25 mouse cellular contexts compared by ENCODE assay signal in the genomic region with DNA sequence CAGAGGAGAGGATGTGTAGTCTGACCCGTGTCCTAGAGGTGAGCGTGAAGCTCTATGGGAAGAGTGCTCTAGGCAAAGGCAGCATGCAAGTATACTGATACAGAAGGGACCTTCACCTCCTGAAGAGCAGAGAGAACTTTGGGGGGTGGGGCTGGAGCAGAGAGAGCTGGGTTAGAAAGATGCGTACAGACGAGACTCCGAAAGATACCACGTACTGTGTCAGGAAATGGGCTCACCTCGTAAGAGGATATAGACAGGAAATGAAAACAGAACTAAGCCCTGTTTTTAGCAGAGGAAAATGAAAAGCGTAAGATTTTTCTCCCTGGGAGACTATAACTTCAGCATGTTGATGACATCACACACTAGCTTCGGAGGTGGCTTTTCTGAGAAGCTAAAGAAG. TPM values are rescaled to one million over a fixed set of nuclear protein-coding genes. Genes with fewer than 3 reads are reported as not detected.
DNase-seq lines count a peak whose midpoint lies in the region; ATAC-seq and TF ChIP-seq lines count a peak whose summit lies in the region.
"Had no signal": no experiment of that assay in that cellular context is flagged by ENCODE, and none has a peak within 500 bp of the region (broad histone marks: within the 10 kb centered on the region; RNA-seq: fewer than 3 reads in every experiment).

No protein-coding gene starts in this region.

- no peak for DNase-seq in liver, postnatal 0 days
- peak; percentile 38 for DNase-seq in induced T-regulatory cell, adult 2 months (ENCODE audit: low read depth)
- peak; percentile 33 for DNase-seq in splenic B cell, adult 2 months (ENCODE audit: low read depth, low spot score)
- DNase-seq in thymus, postnatal 4 days: peak; percentile 50
- no peak for DNase-seq in hindbrain, postnatal 0 days (ENCODE audit: low spot score)
- DNase-seq in left cerebral cortex, postnatal 36 days (ENCODE audit: low spot score in 2 of 2): no peak
- no peak for DNase-seq in adrenal gland, postnatal 4 days (ENCODE audit: low spot score in 2 of 2)
- DNase-seq: adrenal gland, postnatal 36 days; cerebellum, adult 11 months; cerebellum, adult 9-11 months; gastrocnemius, postnatal 25 days; heart, postnatal 36 days; kidney, postnatal 25 days; liver, embryonic 13.5 days; right cerebral cortex, postnatal 4 days had no signal

- TF ChIP-seq CTCF in liver, postnatal 0 days (IDR thresholded peaks at IDR 0.05; ENCODE audit: low read depth): no peak
- TF ChIP-seq CTCF in hindbrain, postnatal 0 days (IDR thresholded peaks at IDR 0.05; ENCODE audit: low read depth): no peak

- H3K4me3 ChIP-seq in liver, embryonic 12.5 days: no peak overlapping the region
- no peak overlapping the region for H3K4me3 ChIP-seq in liver, postnatal 0 days (ENCODE audit: low read depth, low read length)
- H3K4me3 ChIP-seq in hindbrain, postnatal 0 days (ENCODE audit: low read length): no peak overlapping the region
- H3K4me3 ChIP-seq: embryonic facial prominence, embryonic 10.5 days; forebrain, embryonic 10.5 days; heart, embryonic 15.5 days; hindbrain, embryonic 13.5 days; limb, embryonic 13.5 days; liver, embryonic 13.5 days; lung, embryonic 15.5 days had no signal

- H3K9me3 ChIP-seq in liver, embryonic 12.5 days (replicated peaks): no peaks in the 10 kb centered on the region
- no peaks in the 10 kb centered on the region for H3K9me3 ChIP-seq in liver, postnatal 0 days (ENCODE audit: low read length)
- H3K9me3 ChIP-seq in hindbrain, postnatal 0 days (ENCODE audit: low read length): no peaks in the 10 kb centered on the region
- H3K9me3 ChIP-seq: embryonic facial prominence, embryonic 10.5 days; forebrain, embryonic 10.5 days; heart, embryonic 15.5 days; hindbrain, embryonic 13.5 days; limb, embryonic 13.5 days; liver, embryonic 13.5 days; lung, embryonic 15.5 days had no signal

- H3K4me1 ChIP-seq in liver, embryonic 12.5 days: peaks cover 44% of the 10 kb centered on the region
- peaks cover 34% of the 10 kb centered on the region for H3K4me1 ChIP-seq in liver, postnatal 0 days (ENCODE audit: insufficient read depth)
- no peaks in the 10 kb centered on the region for H3K4me1 ChIP-seq in hindbrain, postnatal 0 days (ENCODE audit: insufficient read depth, low read length)

- H3K27ac ChIP-seq in liver, embryonic 12.5 days: no peak overlapping the region
- no peak overlapping the region for H3K27ac ChIP-seq in liver, postnatal 0 days (ENCODE audit: low read depth)
- no peak overlapping the region for H3K27ac ChIP-seq in hindbrain, postnatal 0 days
- H3K27ac ChIP-seq: embryonic facial prominence, embryonic 10.5 days; forebrain, embryonic 10.5 days; heart, embryonic 15.5 days; hindbrain, embryonic 13.5 days; limb, embryonic 13.5 days; liver, embryonic 13.5 days; lung, embryonic 15.5 days; macrophage had no signal

- H3K9ac ChIP-seq in liver, embryonic 12.5 days: no peak overlapping the region
- H3K9ac ChIP-seq in liver, postnatal 0 days (replicated peaks): no peak overlapping the region
- no peak overlapping the region for H3K9ac ChIP-seq in hindbrain, postnatal 0 days (replicated peaks; ENCODE audit: low read length)
- H3K9ac ChIP-seq: heart, embryonic 15.5 days; hindbrain, embryonic 13.5 days; limb, embryonic 13.5 days; liver, embryonic 13.5 days; lung, embryonic 15.5 days had no signal

- intact Hi-C loops in left cerebral cortex, postnatal 36 days (cut with DNase I): no loop called here

- no peaks in the 10 kb centered on the region for H3K36me3 ChIP-seq in liver, embryonic 12.5 days
- H3K36me3 ChIP-seq in liver, postnatal 0 days (replicated peaks; ENCODE audit: insufficient read depth, low read length): no peaks in the 10 kb centered on the region
- H3K36me3 ChIP-seq in splenic B cell, adult 2 months (ENCODE audit: control insufficient read depth, insufficient read depth, low read length, poor library complexity, severe bottlenecking): no peaks in the 10 kb centered on the region
- no peaks in the 10 kb centered on the region for H3K36me3 ChIP-seq in hindbrain, postnatal 0 days (ENCODE audit: insufficient read depth, low read length)
- H3K36me3 ChIP-seq: embryonic facial prominence, embryonic 10.5 days; forebrain, embryonic 10.5 days; heart, embryonic 15.5 days; hindbrain, embryonic 13.5 days; limb, embryonic 13.5 days; liver, embryonic 13.5 days; lung, embryonic 15.5 days had no signal

- no peak for TF ChIP-seq EP300 in liver, postnatal 0 days (IDR thresholded peaks at IDR 0.05; ENCODE audit: low read depth)

- no peak for ATAC-seq in liver, embryonic 12.5 days
- no peak for ATAC-seq in liver, postnatal 0 days
- no peak for ATAC-seq in hindbrain, postnatal 0 days
- ATAC-seq: intestine, embryonic 16.5 days had no signal

- H3K27me3 ChIP-seq in liver, embryonic 12.5 days (replicated peaks): no peaks in the 10 kb centered on the region
- H3K27me3 ChIP-seq in liver, postnatal 0 days (ENCODE audit: insufficient read depth, low read length): no peaks in the 10 kb centered on the region
- no peaks in the 10 kb centered on the region for H3K27me3 ChIP-seq in splenic B cell, adult 2 months (ENCODE audit: control insufficient read depth, insufficient read depth, low read length, poor library complexity, severe bottlenecking)
- no peaks in the 10 kb centered on the region; the same call in 1 of the 2 replicates for H3K27me3 ChIP-seq in hindbrain, postnatal 0 days (ENCODE audit: insufficient read depth, low read length)
- H3K27me3 ChIP-seq: heart, embryonic 15.5 days; hindbrain, embryonic 13.5 days; limb, embryonic 13.5 days; liver, embryonic 13.5 days; lung, embryonic 15.5 days had no signal

- 41% methylated on average over 9 of the region's 9 CpGs for WGBS in liver, embryonic 12.5 days (ENCODE audit: insufficient replicate concordance)
- WGBS in liver, postnatal 0 days (ENCODE audit: insufficient replicate concordance): 49% methylated on average over 9 of the region's 9 CpGs
- WGBS in hindbrain, postnatal 0 days: 90% methylated on average over 9 of the region's 9 CpGs

- peak overlapping the region; percentile 8; the same call in 1 of the 2 replicates for H3K4me2 ChIP-seq in liver, embryonic 12.5 days
- H3K4me2 ChIP-seq in liver, postnatal 0 days (ENCODE audit: low read depth, low read length): no peak overlapping the region
- no peak overlapping the region for H3K4me2 ChIP-seq in hindbrain, postnatal 0 days (ENCODE audit: low read depth, low read length)
- H3K4me2 ChIP-seq: heart, embryonic 15.5 days; hindbrain, embryonic 13.5 days; limb, embryonic 13.5 days; liver, embryonic 13.5 days; lung, embryonic 15.5 days; midbrain, embryonic 11.5 days had no signal

RNA-seq across cellular contexts. Expression of gene Atl2, which starts 21.1 kb away (rescaled TPM):
- 42.0 and 42.1 TPM in 2 replicates for polyA plus RNA-seq in liver, embryonic 12.5 days (2016; fragmentation: Nextera tagmentation; extraction: Ambion mirVana)
- polyA plus RNA-seq in liver, postnatal 0 days (2015; fragmentation: Nextera tagmentation; extraction: Ambion mirVana): 40.8 and 41.2 TPM in 2 replicates
- 24.3 and 30.5 TPM in 2 replicates for total RNA-seq in hindbrain, postnatal 0 days (2014; rRNA removed)
- polyA plus RNA-seq in hindbrain, postnatal 0 days (2015; fragmentation: Nextera tagmentation; extraction: Ambion mirVana): 34.9 and 37.2 TPM in 2 replicates
- 10 to 100 TPM; 61.8 to 75.2 TPM for total RNA-seq in left cerebral cortex, postnatal 36 days (2021)
- 10 to 100 TPM; 42.0 to 42.6 TPM for total RNA-seq in adrenal gland, postnatal 4 days (2021)

Comparison
In these comparisons a context has a peak if more than half of its experiments do, and no peak if none do; other contexts are left out.
1. DNase-seq: peak in induced T-regulatory cell, adult 2 months (single experiment), splenic B cell, adult 2 months (single experiment) and thymus, postnatal 4 days (single experiment); none in liver, postnatal 0 days (single experiment), hindbrain, postnatal 0 days (single experiment), left cerebral cortex, postnatal 36 days (0 of 2) and adrenal gland, postnatal 4 days (0 of 2).